8 mouse cellular contexts compared by ENCODE assay signal in genomic region chr1:190927751-190928369, GRCm38 (mm10). TPM values are rescaled to one million over a fixed set of nuclear protein-coding genes. Genes with fewer than 3 reads are reported as not detected.
DNase-seq lines count a peak whose midpoint lies in the region; ATAC-seq lines count a peak whose summit lies in the region.

No protein-coding gene starts in this region.

- H3K4me1 ChIP-seq in embryonic facial prominence, embryonic 14.5 days (ENCODE audit: control insufficient read depth, insufficient read depth, low read length), result peaks cover 9% of the 10 kb centered on the region
- peaks cover 5% of the 10 kb centered on the region for H3K4me1 ChIP-seq in intestine, embryonic 15.5 days (replicated peaks)

- H3K4me2 ChIP-seq in embryonic facial prominence, embryonic 14.5 days (ENCODE audit: low read depth, low read length), result peak overlapping the region; percentile 61
- peak overlapping the region; percentile 72 for H3K4me2 ChIP-seq in intestine, embryonic 15.5 days (replicated peaks)

- 0 out of 2 replicates have a peak, but pooled peaks cover 2% of the 10 kb centered on the region for H3K36me3 ChIP-seq in embryonic facial prominence, embryonic 14.5 days (ENCODE audit: control insufficient read depth, insufficient read depth, low read length)
- H3K36me3 ChIP-seq in intestine, embryonic 15.5 days, result no peaks in the 10 kb centered on the region

- WGBS in embryonic facial prominence, embryonic 14.5 days, result 22% methylated on average over 16 of the region's 16 CpGs
- WGBS in intestine, embryonic 15.5 days, result 9% methylated on average over 16 of the region's 16 CpGs

- H3K4me3 ChIP-seq in embryonic facial prominence, embryonic 14.5 days (ENCODE audit: low read depth, low read length), result peak overlapping the region; percentile 77
- peak overlapping the region; percentile 87 for H3K4me3 ChIP-seq in intestine, embryonic 15.5 days (replicated peaks)

- no peaks in the 10 kb centered on the region for H3K9me3 ChIP-seq in embryonic facial prominence, embryonic 14.5 days (ENCODE audit: control insufficient read depth, low read length)
- H3K9me3 ChIP-seq in intestine, embryonic 15.5 days, result no peaks in the 10 kb centered on the region

- peak; percentile 33 for DNase-seq in CD4-positive, CD25-positive, alpha-beta regulatory T cell, adult 2 months (ENCODE audit: low read depth, low spot score)
- peak; percentile 64 for DNase-seq in 3T3-L1 (ENCODE audit: low read depth, low spot score)
- peak; percentile 34 for DNase-seq in embryonic facial prominence, embryonic 14.5 days (ENCODE audit: low spot score)
- DNase-seq in spleen, postnatal 14 days (ENCODE audit: low spot score in 2 of 2), result no peak
- no peak for DNase-seq in layer of hippocampus, postnatal 25 days (ENCODE audit: extremely low spot score in 1 of 2, low spot score in 1 of 2)

- peak overlapping the region; percentile 93 for H3K9ac ChIP-seq in embryonic facial prominence, embryonic 14.5 days (ENCODE audit: low read depth, low read length)
- peak overlapping the region; percentile 92 for H3K9ac ChIP-seq in intestine, embryonic 15.5 days

- H3K27me3 ChIP-seq in embryonic facial prominence, embryonic 14.5 days (replicated peaks; ENCODE audit: control insufficient read depth, insufficient read depth, low read length), result no peaks in the 10 kb centered on the region
- H3K27me3 ChIP-seq in intestine, embryonic 15.5 days (replicated peaks), result no peaks in the 10 kb centered on the region

- ATAC-seq in CD4-positive, CD25-positive, alpha-beta regulatory T cell, adult 4 months, result no peak
- peak; percentile 4; the same call in 1 of the 2 replicates for ATAC-seq in embryonic facial prominence, embryonic 14.5 days (ENCODE audit: low read depth)
- ATAC-seq in intestine, embryonic 15.5 days, result peak; percentile 37
- ATAC-seq in megakaryocyte progenitor cell, adult 5-6 weeks (replicated peaks; ENCODE audit: poor library complexity), result peak; percentile 46

- H3K27ac ChIP-seq in embryonic facial prominence, embryonic 14.5 days (replicated peaks; ENCODE audit: low read depth, low read length), result peak overlapping the region; percentile 95
- peak overlapping the region; percentile 99 for H3K27ac ChIP-seq in intestine, embryonic 15.5 days

RNA-seq across cellular contexts. Expression of gene Angel2, which starts 2.9 kb away (rescaled TPM):
- polyA plus RNA-seq in CD4-positive, CD25-positive, alpha-beta regulatory T cell, adult 4 months (2017; shearing (Covaris generic)), result 10 to 100 TPM; 53.2 to 55.8 TPM
- polyA plus RNA-seq in embryonic facial prominence, embryonic 14.5 days (2014; fragmentation: Nextera tagmentation; extraction: Ambion mirVana), result 37.4 and 41.5 TPM in 2 replicates
- 36.2 and 40.2 TPM in 2 replicates for polyA plus RNA-seq in intestine, embryonic 15.5 days (2015; fragmentation: Nextera tagmentation; extraction: Ambion mirVana)
- total RNA-seq in megakaryocyte progenitor cell, adult 5-6 weeks (2015), result 23.4 and 25.3 TPM in 2 replicates
- total RNA-seq in megakaryocyte progenitor cell, adult 5-6 weeks (2017), result 22.9 and 35.8 TPM in 2 replicates
- 10 to 100 TPM; 50.2 to 60.1 TPM for total RNA-seq in layer of hippocampus, postnatal 25 days (2021)

RNA-seq across cellular contexts. Expression of gene Rps6kc1, which starts 16.3 kb away (rescaled TPM):
- polyA plus RNA-seq in CD4-positive, CD25-positive, alpha-beta regulatory T cell, adult 4 months (2017; shearing (Covaris generic)), result 1 to 10 TPM; 6.2 to 9.1 TPM
- 15.4 and 18.5 TPM in 2 replicates for polyA plus RNA-seq in embryonic facial prominence, embryonic 14.5 days (2014; fragmentation: Nextera tagmentation; extraction: Ambion mirVana)
- 12.1 TPM in 2 replicates for polyA plus RNA-seq in intestine, embryonic 15.5 days (2015; fragmentation: Nextera tagmentation; extraction: Ambion mirVana)
- 6.9 and 7.2 TPM in 2 replicates for total RNA-seq in megakaryocyte progenitor cell, adult 5-6 weeks (2015)
- 8.7 and 10.4 TPM in 2 replicates for total RNA-seq in megakaryocyte progenitor cell, adult 5-6 weeks (2017)
- 10 to 100 TPM; 69.0 to 74.8 TPM for total RNA-seq in layer of hippocampus, postnatal 25 days (2021)

RNA-seq across cellular contexts. Expression of gene Vash2, which starts 51.2 kb away (rescaled TPM):
- polyA plus RNA-seq in CD4-positive, CD25-positive, alpha-beta regulatory T cell, adult 4 months (2017; shearing (Covaris generic)), result under 1 TPM; 0.78 to 0.84 TPM
- polyA plus RNA-seq in embryonic facial prominence, embryonic 14.5 days (2014; fragmentation: Nextera tagmentation; extraction: Ambion mirVana), result 66.4 and 73.7 TPM in 2 replicates
- 15.6 and 19.1 TPM in 2 replicates for polyA plus RNA-seq in intestine, embryonic 15.5 days (2015; fragmentation: Nextera tagmentation; extraction: Ambion mirVana)
- total RNA-seq in megakaryocyte progenitor cell, adult 5-6 weeks (2015), result 0.05 and 0.07 TPM in 2 replicates
- total RNA-seq in megakaryocyte progenitor cell, adult 5-6 weeks (2017), result 0.07 and 0.08 TPM in 2 replicates
- 1 to 10 TPM; 2.1 to 3.4 TPM for total RNA-seq in layer of hippocampus, postnatal 25 days (2021)

Comparison
In these comparisons a context has a peak if more than half of its experiments do, and no peak if none do; other contexts are left out.
1. DNase-seq: peak in CD4-positive, CD25-positive, alpha-beta regulatory T cell, adult 2 months (single experiment), 3T3-L1 (single experiment) and embryonic facial prominence, embryonic 14.5 days (single experiment); none in spleen, postnatal 14 days (0 of 2) and layer of hippocampus, postnatal 25 days (0 of 2).